Comparison of ENCODE assay signal across 8 mouse cellular contexts in genomic region chr10:53812597-53813243, GRCm38 (mm10).
A peak's percentile ranks its signal among the peaks of the same experiment; 100 is the strongest.
DNase-seq lines count a peak whose midpoint lies in the region; ATAC-seq and TF ChIP-seq lines count a peak whose summit lies in the region.

No protein-coding gene starts in this region.

- H3K27me3 ChIP-seq in hindbrain, postnatal 0 days (ENCODE audit: insufficient read depth, low read length) = no peaks in the 10 kb centered on the region
- H3K27me3 ChIP-seq in hindbrain, embryonic 13.5 days = no peaks in the 10 kb centered on the region
- no peaks in the 10 kb centered on the region for H3K27me3 ChIP-seq in midbrain, embryonic 12.5 days

- TF ChIP-seq CTCF in hindbrain, postnatal 0 days (IDR thresholded peaks at IDR 0.05; ENCODE audit: low read depth) = peak; percentile 79
- TF ChIP-seq CTCF in cortical plate, adult 2 months (IDR thresholded peaks at IDR 0.05; ENCODE audit: extremely low read depth, insufficient read depth, low read length) = peak; percentile 25

- no peak for ATAC-seq in hindbrain, postnatal 0 days
- ATAC-seq in hindbrain, embryonic 13.5 days (ENCODE audit: low FRiP score) = no peak
- peak; percentile 72; the same call in 1 of the 2 replicates for ATAC-seq in midbrain, embryonic 12.5 days (ENCODE audit: low FRiP score, low read depth)

- in situ Hi-C loops in ES-E14 (cut with MboI; ENCODE audit: low sequenced_read_pairs in 2 of 2, unreplicated experiment in 2 of 2) = no loop called here

- no peak overlapping the region for H3K9ac ChIP-seq in hindbrain, postnatal 0 days (replicated peaks; ENCODE audit: low read length)
- no peak overlapping the region for H3K9ac ChIP-seq in hindbrain, embryonic 13.5 days
- no peak overlapping the region for H3K9ac ChIP-seq in ES-E14 (ENCODE audit: insufficient read depth, low read depth, low read length, poor library complexity, severe bottlenecking)
- H3K9ac ChIP-seq in midbrain, embryonic 12.5 days (replicated peaks) = no peak overlapping the region

- WGBS in hindbrain, postnatal 0 days = 22% methylated on average over 7 of the region's 7 CpGs
- 38% methylated on average over 7 of the region's 7 CpGs for WGBS in hindbrain, embryonic 13.5 days
- WGBS in midbrain, embryonic 12.5 days = 34% methylated on average over 7 of the region's 7 CpGs

- DNase-seq in hindbrain, postnatal 0 days (ENCODE audit: low spot score) = peak; percentile 83
- DNase-seq in ES-E14 (ENCODE audit: low read depth, low spot score) = peak; percentile 13
- DNase-seq in left cerebral cortex, adult 8-10 months (ENCODE audit: low spot score in 2 of 2) = no peak
- no peak for DNase-seq in thymus, postnatal 25 days
- DNase-seq in adrenal gland, postnatal 10 days = no peak

- H3K4me3 ChIP-seq in hindbrain, postnatal 0 days (ENCODE audit: low read length) = no peak overlapping the region
- no peak overlapping the region for H3K4me3 ChIP-seq in hindbrain, embryonic 13.5 days
- no peak overlapping the region for H3K4me3 ChIP-seq in ES-E14 (ENCODE audit: insufficient read depth in 1 of 2, low read depth in 1 of 2, low read length in 2 of 2, poor library complexity in 1 of 2, severe bottlenecking in 1 of 2)
- no peak overlapping the region for H3K4me3 ChIP-seq in cortical plate, adult 2 months (ENCODE audit: insufficient read depth, low read length)
- H3K4me3 ChIP-seq in midbrain, embryonic 12.5 days = no peak overlapping the region

- no peaks in the 10 kb centered on the region for H3K4me1 ChIP-seq in hindbrain, postnatal 0 days (ENCODE audit: insufficient read depth, low read length)
- no peaks in the 10 kb centered on the region for H3K4me1 ChIP-seq in hindbrain, embryonic 13.5 days (replicated peaks)
- H3K4me1 ChIP-seq in ES-E14 (ENCODE audit: control insufficient read depth in 2 of 2, insufficient read depth in 2 of 2, low read length in 2 of 2, poor library complexity in 1 of 2) = no peaks in the 10 kb centered on the region
- H3K4me1 ChIP-seq in cortical plate, adult 2 months (ENCODE audit: control insufficient read depth, insufficient read depth, low read length) = no peaks in the 10 kb centered on the region
- no peaks in the 10 kb centered on the region for H3K4me1 ChIP-seq in midbrain, embryonic 12.5 days

- TF ChIP-seq POLR2A in cortical plate, adult 2 months (IDR thresholded peaks at IDR 0.05; ENCODE audit: extremely low read depth, insufficient read depth, low read length) = no peak

- no peak overlapping the region for H3K4me2 ChIP-seq in hindbrain, postnatal 0 days (ENCODE audit: low read depth, low read length)
- no peak overlapping the region for H3K4me2 ChIP-seq in hindbrain, embryonic 13.5 days
- H3K4me2 ChIP-seq in midbrain, embryonic 12.5 days (replicated peaks) = 0 out of 2 replicates have a peak overlapping the region, but pooled peaks have one; percentile 25

- no peaks in the 10 kb centered on the region for H3K9me3 ChIP-seq in hindbrain, postnatal 0 days (ENCODE audit: low read length)
- H3K9me3 ChIP-seq in hindbrain, embryonic 13.5 days = no peaks in the 10 kb centered on the region
- H3K9me3 ChIP-seq in ES-E14 (ENCODE audit: control insufficient read depth, insufficient read depth, low read depth, low read length) = no peaks in the 10 kb centered on the region
- H3K9me3 ChIP-seq in midbrain, embryonic 12.5 days = no peaks in the 10 kb centered on the region

- no peaks in the 10 kb centered on the region for H3K36me3 ChIP-seq in hindbrain, postnatal 0 days (ENCODE audit: insufficient read depth, low read length)
- H3K36me3 ChIP-seq in hindbrain, embryonic 13.5 days = no peaks in the 10 kb centered on the region
- no peaks in the 10 kb centered on the region for H3K36me3 ChIP-seq in ES-E14 (ENCODE audit: control insufficient read depth, insufficient read depth, low read length, poor library complexity, severe bottlenecking)
- H3K36me3 ChIP-seq in midbrain, embryonic 12.5 days = no peaks in the 10 kb centered on the region

- H3K27ac ChIP-seq in hindbrain, postnatal 0 days = no peak overlapping the region
- no peak overlapping the region for H3K27ac ChIP-seq in hindbrain, embryonic 13.5 days
- H3K27ac ChIP-seq in ES-E14 (ENCODE audit: insufficient read depth, low read depth, low read length, poor library complexity, severe bottlenecking) = no peak overlapping the region
- H3K27ac ChIP-seq in cortical plate, adult 2 months (ENCODE audit: insufficient read depth, low read length) = no peak overlapping the region
- no peak overlapping the region for H3K27ac ChIP-seq in midbrain, embryonic 12.5 days (replicated peaks)

TF ChIP-seq in ES-E14, 5 proteins besides CTCF, POLR2A, EP300 and RAD21:
- TF ChIP-seq ZC3H11A (IDR thresholded peaks at IDR 0.05; ENCODE audit: borderline replicate concordance, low read depth, low read length) = no peak; the same call in 1 of the 2 replicates

Comparison
In these comparisons a context has a peak if more than half of its experiments do, and no peak if none do; other contexts are left out.
1. DNase-seq: peak in hindbrain, postnatal 0 days (single experiment) and ES-E14 (single experiment); none in left cerebral cortex, adult 8-10 months (0 of 2), thymus, postnatal 25 days (single experiment) and adrenal gland, postnatal 10 days (single experiment).